Mouse (Mus musculus) hindbrain, embryonic 14.5 days (tissue): Measurements from ENCODE around the gene Foxp1. TPM values are rescaled to one million over a fixed set of nuclear protein-coding genes. Genes with fewer than 3 reads are reported as not detected.

Experiments
- ATAC-seq: fragments of 200-750 bp; cut with Nextera tagmentation; 2 replicates; pipeline ENCODE4 v1.8.0; 2017; ENCODE audit warnings: moderate number of reproducible peaks, mild to moderate bottlenecking, moderate TSS enrichment, moderate library complexity; ENCODE audit not compliant: low FRiP score
- DNase-seq: peaks from one replicate; pipeline ENCODE4 v3.0.0-alpha.2; 2015; ENCODE audit warnings: low spot score
- H3K27ac ChIP-seq: fragments of 300-500 bp; sonication (generic); 2 replicates; pipeline ENCODE4 v1.5.1; 2014; ENCODE audit warnings: mild to moderate bottlenecking, moderate library complexity
- H3K27me3 ChIP-seq: fragments of 300-500 bp; sonication (generic); 2 replicates; pipeline ENCODE4 v1.6.1; 2014; ENCODE audit warnings: mild to moderate bottlenecking, low read length, mixed read lengths; ENCODE audit not compliant: control insufficient read depth, insufficient read depth
- H3K36me3 ChIP-seq: fragments of 300-500 bp; sonication (generic); replicated peaks from 2 replicates; pipeline ENCODE4 v1.6.1; 2014; ENCODE audit not compliant: control insufficient read depth, insufficient read depth
- H3K4me1 ChIP-seq: fragments of 300-500 bp; sonication (generic); replicated peaks from 2 replicates; pipeline ENCODE4 v1.6.1; 2014; ENCODE audit warnings: antibody characterized with exemption, low read length, mixed read lengths; ENCODE audit not compliant: control insufficient read depth, insufficient read depth
- H3K4me2 ChIP-seq: fragments of 300-500 bp; sonication (generic); replicated peaks from 2 replicates; pipeline ENCODE4 v1.6.1; 2014; ENCODE audit warnings: mild to moderate bottlenecking, moderate library complexity
- H3K4me3 ChIP-seq: fragments of 300-500 bp; sonication (generic); replicated peaks from 2 replicates; pipeline ENCODE4 v1.5.1; 2014; ENCODE audit warnings: mild to moderate bottlenecking, low read length
- H3K9ac ChIP-seq: fragments of 300-500 bp; sonication (generic); 2 replicates; pipeline ENCODE4 v1.6.1; 2014
- H3K9me3 ChIP-seq: fragments of 300-500 bp; sonication (generic); 2 replicates; pipeline ENCODE4 v1.6.1; 2016; ENCODE audit warnings: low read length; ENCODE audit not compliant: control insufficient read depth
- WGBS: fragments of 180-500 bp; shearing (Covaris S2); extraction: QIAGEN DNeasy Blood & Tissue Kit; methylation state at CpG from one replicate; pipeline ENCODE4 v1.1.7; 2014; 5-methylcytosine and 5-hydroxymethylcytosine counted together
- polyA plus RNA-seq: library from polyadenylated mRNA; unstranded; fragments of >200 nt; fragmentation: Nextera tagmentation; extraction: Ambion mirVana; gene quantifications from 2 replicates; pipeline ENCODE4 v1.2.1, GENCODE M21; 2014

Foxp1 gene
- polyA plus RNA-seq, 1 experiment from 2014 or later = 68.3 TPM

DNA sequence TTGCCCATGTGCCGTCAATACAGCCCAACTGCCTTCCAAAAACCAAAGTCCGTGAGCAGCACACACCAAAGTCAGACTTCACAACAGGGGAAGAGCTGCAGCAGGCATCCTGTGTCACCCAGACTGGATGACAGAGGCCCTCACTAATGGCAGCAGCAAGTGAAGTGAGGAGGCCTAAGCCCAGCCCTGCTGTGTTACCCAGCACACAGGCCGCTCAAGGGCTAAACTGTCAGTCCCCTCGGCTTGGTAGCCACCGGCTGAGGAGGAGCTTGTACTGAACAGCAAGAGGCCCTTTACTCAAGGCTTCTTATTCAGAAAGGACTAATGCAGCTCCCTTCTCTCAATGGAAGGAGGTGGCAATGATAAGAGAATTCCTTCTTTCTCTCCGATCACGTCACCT lies 336.0 kb downstream of the Foxp1 start:
- Histone ChIP-seq H3K27ac (no peak overlapping the region), H3K9me3 (no peaks in the 10 kb centered on the region), H3K4me2 (no peak overlapping the region), H3K4me1 (peaks cover 13% of the 10 kb centered on the region), H3K4me3 (no peak overlapping the region), H3K9ac (no peak overlapping the region), H3K27me3 (no peaks in the 10 kb centered on the region), H3K36me3 (no peaks in the 10 kb centered on the region)
- ATAC-seq (no peak), DNase-seq (no peak)
- 46% methylated on average over 7 of the region's 7 CpGs for WGBS

- DNase-seq (no peak), ATAC-seq (no peak)
- no peak overlapping the region for H3K4me3 ChIP-seq
- no peaks in the 10 kb centered on the region for H3K9me3 ChIP-seq
- no peak overlapping the region for H3K9ac ChIP-seq
- no peaks in the 10 kb centered on the region for H3K27me3 ChIP-seq
- no peak overlapping the region for H3K27ac ChIP-seq
- no peak overlapping the region for H3K4me2 ChIP-seq
- H3K4me1 ChIP-seq = peaks cover 11% of the 10 kb centered on the region
- H3K36me3 ChIP-seq = no peaks in the 10 kb centered on the region
- WGBS = 88% methylated on average over 2 of the region's 2 CpGs
Measured at GRCm38 (mm10) chr6:99185797-99186196, 336.7 kb downstream of the Foxp1 start.

DNA sequence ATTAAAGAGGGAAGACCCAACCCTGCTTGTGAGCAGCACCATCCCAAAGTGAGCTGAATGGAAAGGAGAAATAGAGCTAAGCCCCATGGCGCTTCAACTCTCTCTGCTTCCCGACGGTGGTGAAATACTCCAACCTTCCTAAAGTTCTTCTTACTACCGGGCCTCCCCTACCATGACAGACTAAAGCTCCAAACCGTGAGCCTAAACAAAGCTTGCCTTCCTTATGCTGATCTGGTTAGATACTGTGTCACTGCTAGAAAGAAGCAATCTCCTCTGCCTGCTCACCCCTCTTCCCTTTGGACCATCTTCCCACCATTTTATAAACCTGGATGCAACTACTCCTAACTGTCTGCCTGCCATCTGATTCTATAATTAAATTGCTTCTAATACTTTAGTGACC lies 338.5 kb downstream of the Foxp1 start:
- ATAC-seq (no peak), DNase-seq (no peak)
- no peaks in the 10 kb centered on the region for H3K4me1 ChIP-seq
- no peak overlapping the region for H3K9ac ChIP-seq
- 93% methylated on average over 5 of the region's 5 CpGs for WGBS
- no peak overlapping the region for H3K27ac ChIP-seq
- no peaks in the 10 kb centered on the region for H3K9me3 ChIP-seq
- H3K4me2 ChIP-seq = no peak overlapping the region
- H3K36me3 ChIP-seq = no peaks in the 10 kb centered on the region
- no peak overlapping the region for H3K4me3 ChIP-seq
- H3K27me3 ChIP-seq = no peaks in the 10 kb centered on the region

DNA sequence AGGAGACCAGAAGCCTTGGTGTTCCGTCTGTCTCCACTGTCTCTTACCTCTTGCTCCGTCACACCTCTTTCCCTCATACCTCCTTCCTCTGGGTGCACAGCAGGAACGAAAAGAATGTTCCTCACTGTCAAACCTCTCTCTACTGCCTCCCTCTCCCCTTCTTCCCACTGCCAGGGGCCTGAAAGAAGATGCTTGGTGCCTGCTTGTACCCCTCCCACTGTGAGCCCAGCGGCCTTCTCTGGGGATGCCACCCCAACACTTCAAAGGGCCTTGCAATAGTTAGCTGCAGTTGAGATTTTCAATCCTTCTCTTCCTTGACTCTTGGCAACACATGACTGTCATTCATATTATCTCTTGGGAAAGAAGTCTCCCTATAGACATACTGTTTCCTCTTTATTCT lies 339.7 kb downstream of the Foxp1 start:
- H3K27me3 ChIP-seq = no peaks in the 10 kb centered on the region
- no peaks in the 10 kb centered on the region for H3K36me3 ChIP-seq
- no peak overlapping the region for H3K9ac ChIP-seq
- no peak for DNase-seq
- no peak overlapping the region for H3K27ac ChIP-seq
- ATAC-seq = no peak
- no peak overlapping the region for H3K4me3 ChIP-seq
- 84% methylated on average over 4 of the region's 4 CpGs for WGBS
- no peaks in the 10 kb centered on the region for H3K4me1 ChIP-seq
- no peak overlapping the region for H3K4me2 ChIP-seq
- no peaks in the 10 kb centered on the region for H3K9me3 ChIP-seq

- no peak overlapping the region for H3K4me2 ChIP-seq
- DNase-seq (no peak), ATAC-seq (no peak)
- no peak overlapping the region for H3K9ac ChIP-seq
- no peaks in the 10 kb centered on the region for H3K36me3 ChIP-seq
- no peak overlapping the region for H3K27ac ChIP-seq
- H3K4me3 ChIP-seq = no peak overlapping the region
- no peaks in the 10 kb centered on the region for H3K9me3 ChIP-seq
- WGBS = 92% methylated on average over 3 of the region's 3 CpGs
- no peaks in the 10 kb centered on the region for H3K4me1 ChIP-seq
- H3K27me3 ChIP-seq = no peaks in the 10 kb centered on the region
Measured at GRCm38 (mm10) chr6:99176216-99176615, 346.3 kb downstream of the Foxp1 start.

- no peak overlapping the region for H3K4me3 ChIP-seq
- WGBS = 80% methylated on average over 5 of the region's 5 CpGs
- H3K9me3 ChIP-seq = no peaks in the 10 kb centered on the region
- no peak for DNase-seq
- H3K9ac ChIP-seq = no peak overlapping the region
- H3K36me3 ChIP-seq = no peaks in the 10 kb centered on the region
- no peak overlapping the region for H3K4me2 ChIP-seq
- no peak overlapping the region for H3K27ac ChIP-seq
- no peaks in the 10 kb centered on the region for H3K27me3 ChIP-seq
- H3K4me1 ChIP-seq = no peaks in the 10 kb centered on the region
- no peak for ATAC-seq
Measured at GRCm38 (mm10) chr6:99175377-99175776, 347.1 kb downstream of the Foxp1 start.

- H3K36me3 ChIP-seq = no peaks in the 10 kb centered on the region
- H3K27me3 ChIP-seq = no peaks in the 10 kb centered on the region
- no peak overlapping the region for H3K4me3 ChIP-seq
- H3K27ac ChIP-seq = no peak overlapping the region
- DNase-seq (no peak), ATAC-seq (no peak)
- H3K4me1 ChIP-seq = no peaks in the 10 kb centered on the region
- WGBS = 74% methylated on average over 2 of the region's 2 CpGs
- no peaks in the 10 kb centered on the region for H3K9me3 ChIP-seq
- H3K9ac ChIP-seq = no peak overlapping the region
- H3K4me2 ChIP-seq = no peak overlapping the region
Measured at GRCm38 (mm10) chr6:99173902-99174210, 348.7 kb downstream of the Foxp1 start.

DNA sequence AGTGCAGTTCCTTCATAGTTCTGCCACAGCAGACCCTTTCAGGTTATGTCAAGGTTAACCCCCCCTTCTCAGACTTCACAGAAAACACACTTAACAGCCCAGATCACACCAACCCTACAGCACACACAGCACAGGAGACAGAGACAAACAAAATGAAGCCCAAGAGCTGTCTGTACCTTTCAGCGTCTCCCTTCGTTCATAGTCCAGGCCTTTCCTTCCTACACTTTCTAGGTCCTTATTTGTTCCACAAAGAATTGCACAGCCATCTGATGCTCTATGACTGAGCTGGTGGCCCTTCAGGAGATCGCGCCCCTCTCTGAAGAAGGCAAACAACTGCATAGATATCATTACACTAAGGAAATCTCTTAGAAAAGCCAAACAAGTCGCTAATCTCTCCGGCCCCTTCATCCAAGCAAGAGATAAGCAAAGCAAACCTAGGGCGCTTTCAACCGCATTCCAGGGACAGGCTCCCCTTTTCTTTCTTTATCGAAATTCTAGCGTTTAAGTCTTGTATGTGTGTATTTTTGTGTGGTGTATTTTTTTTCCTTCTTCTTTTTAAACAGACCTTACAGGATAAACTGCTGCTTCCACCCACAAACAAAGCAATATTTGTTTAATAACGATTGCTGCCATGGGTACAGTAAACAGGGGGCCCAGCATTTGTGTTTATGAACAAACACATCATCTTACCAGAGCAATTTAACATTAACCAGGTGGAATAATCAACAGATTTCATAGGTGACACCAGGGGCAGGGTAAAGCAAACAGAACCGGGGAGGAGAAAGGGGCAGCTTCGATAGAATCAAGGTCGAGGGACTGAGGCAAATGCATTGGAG lies 349.2 kb downstream of the Foxp1 start:
- Histone ChIP-seq H3K9me3 (no peaks in the 10 kb centered on the region), H3K4me2 (no peak overlapping the region), H3K4me3 (no peak overlapping the region), H3K4me1 (no peaks in the 10 kb centered on the region), H3K9ac (no peak overlapping the region), H3K27ac (no peak overlapping the region), H3K36me3 (no peaks in the 10 kb centered on the region), H3K27me3 (no peaks in the 10 kb centered on the region)
- ATAC-seq (no peak), DNase-seq (no peak)
- 86% methylated on average over 14 of the region's 14 CpGs for WGBS

GRCm38 (mm10) chr6:99172589-99172986 lies 349.9 kb downstream of the Foxp1 start:
- Histone ChIP-seq H3K4me1 (no peaks in the 10 kb centered on the region), H3K27ac (no peak overlapping the region), H3K9ac (no peak overlapping the region), H3K27me3 (no peaks in the 10 kb centered on the region), H3K9me3 (no peaks in the 10 kb centered on the region), H3K36me3 (no peaks in the 10 kb centered on the region), H3K4me3 (no peak overlapping the region), H3K4me2 (no peak overlapping the region)
- WGBS = 90% methylated on average over 6 of the region's 6 CpGs
- DNase-seq (no peak), ATAC-seq (no peak)
